Mouse (Mus musculus) heart, postnatal 10 days (tissue): ENCODE data around the gene Cog4. TPM values are rescaled to one million over a fixed set of nuclear protein-coding genes. Genes with fewer than 3 reads are reported as not detected.
"Not testable (repeated sequence)": the region's sequence is repeated elsewhere in the genome, so short reads cannot be mapped to it uniquely, and the experiment has no call there.

Source experiments
- DNase-seq, 2 experiments: peaks; one replicate each; pipeline ENCODE4 v3.0.0; 2021
- intact Hi-C: fragments of 180-260 bp; cut with DNase I; formaldehyde crosslinking; loops from one replicate; pipeline ENCODE4 v1.15.1; 2025
- total RNA-seq, 2 experiments: library from RNA; stranded (reverse); gene quantifications; 2 replicates each; pipeline ENCODE4 v1.2.3; 2021

Cog4 gene
- total RNA-seq, 2 experiments from 2014 or later = 53.0 to 60.8 TPM

GRCm38 (mm10) chr8:110919341-110920031 lies 73.1 kb downstream of the Cog4 start, which contains the start of gene St3gal2:
TSS of gene St3gal2 (plus strand) at chr8:110919922.
- intact Hi-C loops = loop anchor here (1.0 kb wide), 2 partner anchors 10 to 46 kb away; no protein-coding TSS in a partner anchor
- peak; percentile 92 to 93 for DNase-seq

GRCm38 (mm10) chr8:110920032-110920772 lies 73.8 kb downstream of the Cog4 start:
- intact Hi-C loops = loop anchor here (1.0 kb wide), 2 partner anchors 9 to 45 kb away; no protein-coding TSS in a partner anchor
- peak; percentile 52 to 64 for DNase-seq

GRCm38 (mm10) chr8:110920773-110921277 lies 74.4 kb downstream of the Cog4 start:
- DNase-seq = no peak
- intact Hi-C loops = loop anchor here (1.0 kb wide), 2 partner anchors 8 to 44 kb away; no protein-coding TSS in a partner anchor

- DNase-seq = peak; percentile 50 to 63
- intact Hi-C loops = no loop called here
Observed at GRCm38 (mm10) chr8:110921492-110922230, 75.3 kb downstream of the Cog4 start.

GRCm38 (mm10) chr8:110925691-110926140 lies 79.3 kb downstream of the Cog4 start:
- intact Hi-C loops = no loop called here
- no peak for DNase-seq

GRCm38 (mm10) chr8:110926690-110927089 lies 80.3 kb downstream of the Cog4 start:
- DNase-seq = no peak
- intact Hi-C loops = no loop called here

- DNase-seq = no peak
- intact Hi-C loops = no loop called here
Observed at GRCm38 (mm10) chr8:110928435-110928834, 82.0 kb downstream of the Cog4 start.

- DNase-seq = no peak
- intact Hi-C loops = loop anchor here (1.0 kb wide), 1 partner anchor 9 kb away; no protein-coding TSS in a partner anchor
Observed at GRCm38 (mm10) chr8:110929066-110929465, 82.7 kb downstream of the Cog4 start.

GRCm38 (mm10) chr8:110929672-110930071 lies 83.3 kb downstream of the Cog4 start:
- intact Hi-C loops = loop anchor here (1.0 kb wide), 1 partner anchor 9 kb away; no protein-coding TSS in a partner anchor
- DNase-seq = not testable (repeated sequence)

GRCm38 (mm10) chr8:110931176-110931939 lies 85.0 kb downstream of the Cog4 start:
- intact Hi-C loops = no loop called here
- peak; percentile 93 to 95 for DNase-seq

Other genes with a start within 250 kb of the Cog4 start
- gene Vac14, start 228.0 kb upstream of the Cog4 start, total RNA-seq = 10 to 100 TPM; 20.8 to 22.4 TPM
- gene Mtss1l, start 125.1 kb upstream of the Cog4 start, total RNA-seq = 10 to 100 TPM; 36.2 to 39.6 TPM
- gene Il34, start 40.7 kb upstream of the Cog4 start, total RNA-seq = 1 to 10 TPM; 5.1 to 8.1 TPM
- gene Sf3b3, start 187 bp downstream of the Cog4 start, total RNA-seq = 10 to 100 TPM; 52.2 to 57.0 TPM
- gene Fuk, start 55.9 kb downstream of the Cog4 start, total RNA-seq = 1 to 10 TPM; 6.8 to 8.6 TPM
- gene St3gal2, start 73.3 kb downstream of the Cog4 start, total RNA-seq = 10 to 100 TPM; 34.4 to 45.3 TPM
- 10 to 100 TPM; 39.2 to 41.1 TPM for gene Ddx19a, start 151.2 kb downstream of the Cog4 start, total RNA-seq
- gene Ddx19b, start 185.2 kb downstream of the Cog4 start, total RNA-seq = 10 to 100 TPM; 12.2 to 12.8 TPM
- gene Aars, start 186.5 kb downstream of the Cog4 start, total RNA-seq = 10 to 100 TPM; 39.1 to 42.0 TPM
- gene Exosc6, start 209.7 kb downstream of the Cog4 start, total RNA-seq = not detected
- under 1 TPM; 0.12 to 0.24 TPM for gene Clec18a, start 245.8 kb downstream of the Cog4 start, total RNA-seq
- gene Pdpr, start 248.0 kb downstream of the Cog4 start, total RNA-seq = 10 to 100 TPM; 75.0 to 78.5 TPM